Mouse (Mus musculus) cerebellum, postnatal 36 days (tissue): Measurements from ENCODE around the gene Retreg2.

Source experiments
- DNase-seq, 2 experiments: peaks; one replicate each; pipeline ENCODE4 v3.0.0; 2021 to 2022; ENCODE audit warnings: mixed read lengths in 2 of 2

Retreg2 gene

GRCm38 (mm10) chr1:75142301-75143261, at the start of gene Retreg2, which contains the start of gene Cnppd1:
TSS of gene Retreg2 (plus strand) at chr1:75142778.
TSS of gene Cnppd1 (minus strand) at chr1:75142711.
- peak; percentile 97 to 98 for DNase-seq

DNA sequence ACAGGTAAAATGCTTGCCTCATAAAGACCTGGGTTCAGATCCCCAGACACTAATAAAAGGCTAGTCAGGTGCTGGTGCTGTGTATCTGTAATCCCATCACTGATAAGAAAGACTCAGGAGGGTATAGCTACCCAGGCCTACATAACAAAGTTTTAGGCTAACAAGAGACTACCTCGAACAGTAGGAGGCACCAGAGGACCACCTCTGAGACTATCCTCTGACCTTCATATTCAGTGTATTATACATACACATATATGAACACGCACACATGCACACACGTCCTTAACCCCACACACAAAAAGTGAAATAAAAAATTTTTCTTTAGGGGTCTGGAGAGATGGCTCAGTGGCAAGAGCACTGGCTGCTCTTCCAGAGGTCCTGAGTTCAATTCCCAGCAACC, 20.4 kb upstream of the Retreg2 start:
- DNase-seq: no peak

- peak; percentile 91 to 93 for DNase-seq
These were observed 17.9 kb upstream of the Retreg2 start, which contains the start of gene Nhej1 for GRCm38 (mm10) chr1:75124346-75125321. TSS of gene Nhej1 (minus strand) at chr1:75125200.

DNA sequence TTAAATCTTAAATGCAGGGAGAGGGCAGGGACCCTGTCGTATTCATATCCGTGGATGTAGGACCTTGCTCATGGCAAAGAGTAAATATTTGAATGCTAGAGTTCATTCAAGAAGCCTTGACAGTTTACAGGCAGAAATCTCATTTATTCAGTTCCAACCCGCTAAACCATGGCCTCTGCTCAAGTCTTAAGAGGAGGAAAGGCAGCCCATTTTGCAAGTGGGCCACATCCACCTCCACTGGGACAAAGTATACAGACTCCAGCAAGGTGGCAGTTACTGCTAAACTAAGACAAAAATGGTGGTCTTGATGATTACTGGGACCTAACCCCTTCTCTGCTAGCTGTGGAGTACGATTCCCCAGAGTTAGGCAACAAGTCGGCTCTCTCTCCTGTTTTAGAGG, 17.2 kb upstream of the Retreg2 start:
- no peak for DNase-seq

GRCm38 (mm10) chr1:75128641-75129040, 13.9 kb upstream of the Retreg2 start:
- DNase-seq: no peak

DNA sequence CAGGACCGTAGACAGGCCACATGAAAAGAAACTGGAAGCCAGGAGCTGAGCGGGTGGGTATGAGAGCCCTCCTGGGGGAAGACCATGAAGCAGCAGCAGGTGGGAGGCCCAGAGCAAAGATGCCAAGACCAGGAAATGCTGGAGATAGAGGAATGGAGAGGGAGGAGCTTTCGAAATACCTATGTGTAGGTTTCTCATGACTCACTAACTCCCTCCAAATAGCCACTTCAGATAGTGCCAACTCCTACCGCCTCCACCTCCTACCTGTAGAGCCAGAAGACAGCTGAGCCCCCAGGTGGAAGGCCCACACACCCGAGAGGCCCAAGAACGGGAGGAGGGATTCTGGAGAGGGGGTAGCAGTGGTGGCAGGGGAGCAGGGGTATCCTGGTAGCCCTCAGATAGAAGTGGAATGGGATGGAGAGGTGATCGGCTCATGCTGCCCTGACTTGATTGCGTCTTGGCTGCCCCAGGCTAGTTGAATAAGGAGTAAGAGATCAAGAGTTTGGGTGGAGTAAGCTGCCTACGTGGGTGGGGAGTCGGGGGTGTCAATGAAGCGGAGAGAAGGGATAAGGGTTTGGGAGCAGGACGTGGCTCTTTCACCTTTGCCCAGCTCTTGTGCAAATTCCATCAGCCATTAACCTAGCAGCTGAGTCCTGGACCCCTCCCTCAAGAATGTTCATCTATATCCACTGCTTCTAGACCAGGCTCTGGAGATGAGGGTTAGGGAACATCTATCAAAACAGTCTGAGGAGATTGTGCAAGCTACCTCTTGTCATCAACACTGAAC, 9.0 kb upstream of the Retreg2 start, which contains the start of gene Slc23a3:
Gene Slc23a3 (minus strand): TSS at position 470 of the 787 bp plus-strand sequence.
- no peak for DNase-seq

- DNase-seq: no peak
These were observed 6.3 kb upstream of the Retreg2 start for GRCm38 (mm10) chr1:75136293-75136692.

GRCm38 (mm10) chr1:75136730-75137129, 5.8 kb upstream of the Retreg2 start:
- DNase-seq: no peak

DNA sequence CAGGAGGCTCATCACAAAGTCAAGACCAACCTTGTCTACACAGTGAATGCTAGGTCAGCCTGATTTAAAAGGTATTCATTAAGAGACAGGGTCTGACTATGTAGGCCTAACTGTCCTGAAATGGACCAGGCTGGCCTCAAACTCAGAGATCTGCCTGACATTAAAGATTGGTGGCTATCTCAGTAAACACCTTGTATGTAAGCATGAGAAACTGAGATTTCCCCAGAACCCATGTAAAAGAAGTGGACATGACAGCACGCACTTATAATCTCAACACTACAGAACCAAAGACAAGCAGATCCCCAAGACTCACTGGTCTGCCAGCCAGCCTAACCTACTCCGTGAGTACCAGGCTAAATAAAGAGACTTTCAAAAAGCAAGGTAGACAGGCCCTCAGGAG, 4.1 kb upstream of the Retreg2 start:
- DNase-seq: no peak

DNA sequence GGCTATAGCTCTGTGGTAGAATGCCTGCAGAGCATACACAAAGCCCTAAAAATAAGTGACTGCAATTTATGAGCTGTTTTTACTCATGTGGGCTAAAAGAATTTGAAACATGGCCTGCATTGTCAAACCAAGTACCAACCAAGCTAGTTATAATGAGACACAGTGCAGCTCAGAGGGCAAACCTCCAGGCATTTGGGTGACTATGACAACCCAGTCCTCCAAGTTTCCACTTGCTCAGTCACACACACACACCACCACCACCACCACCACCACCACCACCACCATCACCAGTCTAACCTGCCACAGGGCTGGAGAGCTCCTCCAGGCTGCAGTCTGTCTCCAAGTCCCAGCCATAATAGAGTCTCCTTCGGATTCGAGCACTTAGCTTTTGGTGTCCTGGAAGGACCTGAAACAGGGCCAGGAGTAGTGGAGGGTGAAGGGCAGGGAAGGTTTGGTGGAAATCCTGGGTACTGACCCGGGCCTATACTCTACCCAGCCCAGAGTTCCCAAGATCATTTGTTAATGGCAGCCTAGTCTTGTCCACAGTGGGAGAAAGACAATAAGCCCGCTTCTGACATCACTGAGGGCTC, 1.9 kb upstream of the Retreg2 start:
- DNase-seq: no peak

DNA sequence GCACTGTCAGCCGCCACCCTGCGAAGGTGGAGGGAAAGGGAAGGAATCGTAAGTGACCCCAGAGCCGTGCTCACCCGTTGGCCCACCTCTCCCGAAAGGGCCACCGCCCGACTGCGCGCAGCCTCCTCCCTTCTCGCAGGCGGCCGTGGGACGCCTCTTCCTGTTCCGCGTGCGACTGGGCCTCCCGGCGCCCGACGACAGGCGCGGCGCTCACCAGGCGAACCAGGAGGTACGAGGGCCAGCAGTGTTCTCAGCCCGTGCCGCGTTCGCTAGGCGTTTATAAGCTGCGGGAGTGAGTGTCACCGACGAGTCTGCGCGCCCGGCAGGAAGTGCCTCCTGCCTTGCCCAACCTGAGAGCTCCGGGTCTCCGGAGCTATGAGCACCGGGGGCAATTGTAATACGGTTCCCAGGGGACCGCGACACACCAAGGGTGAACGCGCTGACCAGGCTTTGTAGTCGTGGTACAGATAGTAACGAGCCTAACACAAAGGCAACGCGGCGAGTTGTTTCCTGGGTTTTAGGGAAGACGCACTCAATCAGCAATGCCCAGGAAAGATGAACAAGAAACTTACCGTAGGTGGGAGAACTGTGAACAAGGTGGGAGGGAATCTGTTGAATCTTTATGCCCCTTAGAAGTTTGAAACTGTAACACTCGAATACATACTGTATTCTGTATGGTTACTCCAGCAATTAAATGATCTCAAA, 940 bp upstream of the Retreg2 start:
- peak; percentile 46 to 55 for DNase-seq

GRCm38 (mm10) chr1:75145589-75145988, 3.0 kb downstream of the Retreg2 start:
- DNase-seq: no peak

- no peak for DNase-seq
These were observed 5.0 kb downstream of the Retreg2 start for GRCm38 (mm10) chr1:75147411-75148135.

GRCm38 (mm10) chr1:75148727-75149126, 6.1 kb downstream of the Retreg2 start:
- DNase-seq: no peak

- DNase-seq: no peak
These were observed 13.3 kb downstream of the Retreg2 start for GRCm38 (mm10) chr1:75155837-75156236.

GRCm38 (mm10) chr1:75158990-75159389, 16.4 kb downstream of the Retreg2 start:
- no peak for DNase-seq

GRCm38 (mm10) chr1:75159540-75160255, 17.1 kb downstream of the Retreg2 start:
- no peak for DNase-seq

- no peak for DNase-seq
These were observed 17.7 kb downstream of the Retreg2 start for GRCm38 (mm10) chr1:75160256-75160617.

- no peak for DNase-seq
These were observed 25.5 kb downstream of the Retreg2 start for GRCm38 (mm10) chr1:75168093-75168471.
